Mouse (Mus musculus) CH12.LX (cell line): ENCODE data around the gene Mpp4. TPM values are rescaled to one million over a fixed set of nuclear protein-coding genes. Genes with fewer than 3 reads are reported as not detected.

ENCODE experiments used
- DNase-seq: peaks from one replicate; pipeline ENCODE4 v3.0.0-alpha.2; 2013; ENCODE audit errors: extremely low read depth
- H3K27ac ChIP-seq: 2 replicates; pipeline ENCODE4 v1.5.1; 2012; ENCODE audit warnings: low read depth, mild to moderate bottlenecking, control low read depth, moderate library complexity; ENCODE audit not compliant: insufficient read depth
- H3K27me3 ChIP-seq: replicated peaks from 2 replicates; pipeline ENCODE3; 2012; ENCODE audit warnings: inconsistent platforms
- H3K36me3 ChIP-seq, 2 experiments: replicated peaks in 1 of 2; 2 replicates each; pipeline versions ENCODE3 to v1.6.1; 2012; ENCODE audit warnings: inconsistent platforms in 1 of 2, low read length in 1 of 2, mild to moderate bottlenecking in 1 of 2, mixed read lengths in 1 of 2, moderate library complexity in 1 of 2; ENCODE audit not compliant: control insufficient read depth in 1 of 2, insufficient read depth in 1 of 2
- H3K4me1 ChIP-seq, 2 experiments: 2 replicates each; pipeline ENCODE4 v1.6.1; 2012; ENCODE audit warnings: inconsistent platforms in 1 of 2, moderate library complexity in 1 of 2; ENCODE audit not compliant: insufficient read depth in 2 of 2, control insufficient read depth in 1 of 2
- H3K4me2 ChIP-seq: 2 replicates; pipeline ENCODE4 v1.6.1; 2012; ENCODE audit warnings: low read depth, mild to moderate bottlenecking, control low read depth; ENCODE audit not compliant: poor library complexity, insufficient read depth, severe bottlenecking
- H3K4me3 ChIP-seq, 3 experiments: fragments of 150-350 bp in 1 of 3; sonication (generic) in 1 of 3; replicated peaks in 1 of 3; 2 replicates each; pipeline versions ENCODE3 to v1.5.1; 2011 to 2012; ENCODE audit warnings: low read depth in 2 of 3, low read length in 2 of 3, mild to moderate bottlenecking in 2 of 3, moderate library complexity in 2 of 3, control low read depth in 1 of 3, improper control_type of control experiment in 1 of 3, inconsistent platforms in 1 of 3, mixed read lengths in 1 of 3; ENCODE audit not compliant: poor library complexity in 1 of 3
- H3K79me2 ChIP-seq: replicated peaks from 2 replicates; pipeline ENCODE4 v1.6.1; 2012; ENCODE audit warnings: mild to moderate bottlenecking, moderate library complexity; ENCODE audit not compliant: control insufficient read depth, poor library complexity, insufficient read depth, severe bottlenecking; ENCODE audit errors: extremely low read depth
- H3K9ac ChIP-seq: 2 replicates; pipeline ENCODE4 v1.6.1; 2012; ENCODE audit warnings: low read depth, mild to moderate bottlenecking, control low read depth, moderate library complexity; ENCODE audit not compliant: insufficient read depth
- H3K9me3 ChIP-seq: replicated peaks from 2 replicates; pipeline ENCODE3; 2012; ENCODE audit warnings: low read length, inconsistent platforms, mixed read lengths
- CHD1 ChIP-seq: IDR thresholded peaks from 2 replicates; pipeline ENCODE4 v1.6.1; 2012; ENCODE audit warnings: low read depth, low read length, improper control_type of control experiment, inconsistent platforms
- CTCF ChIP-seq, 2 experiments: IDR thresholded peaks in 1 of 2; conservative IDR thresholded peaks in 1 of 2; 2 replicates each; pipeline ENCODE4 v1.5.1; 2011 to 2012; ENCODE audit warnings: low read depth in 2 of 2, low read length in 2 of 2, improper control_type of control experiment in 1 of 2, inconsistent platforms in 1 of 2, mild to moderate bottlenecking in 1 of 2, moderate library complexity in 1 of 2
- E2F4 ChIP-seq: IDR thresholded peaks from 2 replicates; pipeline ENCODE4 v1.6.1; 2011; ENCODE audit warnings: low read depth, low read length, improper control_type of control experiment; ENCODE audit not compliant: insufficient replicate concordance
- ELF1 ChIP-seq: IDR thresholded peaks from 2 replicates; pipeline ENCODE4 v1.6.1; 2014; ENCODE audit warnings: low read depth, mild to moderate bottlenecking, inconsistent platforms, low read length, improper control_type of control experiment
- ETS1 ChIP-seq: conservative IDR thresholded peaks from 2 replicates; pipeline ENCODE4 v1.6.1; 2012; ENCODE audit warnings: low read depth, mild to moderate bottlenecking, inconsistent platforms, low read length, improper control_type of control experiment, moderate library complexity
- HCFC1 ChIP-seq: IDR thresholded peaks from 2 replicates; pipeline ENCODE4 v1.6.1; 2012; ENCODE audit warnings: low read depth, mild to moderate bottlenecking, inconsistent platforms, low read length, improper control_type of control experiment
- IRF4 ChIP-seq: IDR thresholded peaks from 2 replicates; pipeline ENCODE4 v1.6.1; 2014; ENCODE audit warnings: low read depth, mild to moderate bottlenecking, inconsistent platforms, low read length, improper control_type of control experiment
- JUND ChIP-seq: conservative IDR thresholded peaks from 2 replicates; pipeline ENCODE4 v1.6.1; 2011; ENCODE audit warnings: low read depth, low read length, improper control_type of control experiment
- KAT2A ChIP-seq: IDR thresholded peaks from 2 replicates; pipeline ENCODE4 v1.6.1; 2012; ENCODE audit warnings: low read length, improper control_type of control experiment, inconsistent platforms; ENCODE audit not compliant: insufficient replicate concordance
- MAFK ChIP-seq: IDR thresholded peaks from 2 replicates; pipeline ENCODE4 v1.6.1; 2011; ENCODE audit warnings: low read length, improper control_type of control experiment; ENCODE audit not compliant: insufficient replicate concordance
- MAZ ChIP-seq: IDR thresholded peaks from 2 replicates; pipeline ENCODE4 v1.6.1; 2012; ENCODE audit warnings: low read depth, mild to moderate bottlenecking, inconsistent platforms, low read length, improper control_type of control experiment, moderate library complexity
- MXI1 ChIP-seq: IDR thresholded peaks from 2 replicates; pipeline ENCODE4 v1.6.1; 2011; ENCODE audit warnings: mild to moderate bottlenecking, low read depth, low read length, improper control_type of control experiment
- NELFE ChIP-seq: IDR thresholded peaks from 2 replicates; pipeline ENCODE4 v1.6.1; 2011; ENCODE audit warnings: low read depth, low read length, improper control_type of control experiment
- POLR2AphosphoS2 ChIP-seq: IDR thresholded peaks from 2 replicates; pipeline ENCODE4 v1.6.1; 2011; ENCODE audit warnings: low read depth, low read length, improper control_type of control experiment
- RAD21 ChIP-seq: IDR thresholded peaks from 2 replicates; pipeline ENCODE4 v1.6.1; 2011; ENCODE audit warnings: low read depth, mild to moderate bottlenecking, low read length, improper control_type of control experiment, moderate library complexity
- SIN3A ChIP-seq: IDR thresholded peaks from 2 replicates; pipeline ENCODE4 v1.6.1; 2012; ENCODE audit warnings: low read length, improper control_type of control experiment, inconsistent platforms
- SMC3 ChIP-seq: IDR thresholded peaks from 2 replicates; pipeline ENCODE4 v1.6.1; 2011; ENCODE audit warnings: low read depth, low read length, improper control_type of control experiment
- TCF12 ChIP-seq: IDR thresholded peaks from 2 replicates; pipeline ENCODE4 v1.6.1; 2014; ENCODE audit warnings: low read depth, mild to moderate bottlenecking, inconsistent platforms, low read length, improper control_type of control experiment
- USF1 ChIP-seq: IDR thresholded peaks from 2 replicates; pipeline ENCODE4 v1.6.1; 2014; ENCODE audit warnings: low read depth, mild to moderate bottlenecking, inconsistent platforms, low read length, improper control_type of control experiment
- USF2 ChIP-seq: conservative IDR thresholded peaks from 2 replicates; pipeline ENCODE4 v1.6.1; 2011; ENCODE audit warnings: low read depth, low read length, improper control_type of control experiment
- ZC3H11A ChIP-seq: IDR thresholded peaks from 2 replicates; pipeline ENCODE4 v1.6.1; 2012; ENCODE audit warnings: low read depth, mild to moderate bottlenecking, inconsistent platforms, low read length, improper control_type of control experiment
- ZKSCAN1 ChIP-seq: IDR thresholded peaks from 2 replicates; pipeline ENCODE4 v1.6.1; 2012; ENCODE audit warnings: low read depth, inconsistent platforms, low read length, improper control_type of control experiment, borderline replicate concordance
- ZNF384 ChIP-seq: IDR thresholded peaks from 2 replicates; pipeline ENCODE4 v1.6.1; 2012; ENCODE audit warnings: low read depth, low read length, improper control_type of control experiment, inconsistent platforms
- dilution Hi-C: fragments of 300-500 bp; cut with MboI; formaldehyde crosslinking; loops from 2 replicates; pipeline ENCODE4 v1.14.3; 2020; ENCODE audit warnings: low sequenced_read_pairs; ENCODE audit not compliant: extremely low pct_unique_long_range_greater_than_20kb, extremely low pct_ligation_motif_present
- in situ Hi-C: fragments of 300-500 bp; cut with MboI; formaldehyde crosslinking; loops from 3 replicates; pipeline ENCODE4 v1.14.3; 2019; ENCODE audit warnings: low sequenced_read_pairs, low pct_ligation_motif_present, low pct_unique_long_range_greater_than_20kb, mixed read lengths
- polyA plus RNA-seq: library from polyadenylated mRNA; unstranded; fragments of >175 nt; gene quantifications from 2 replicates; pipeline ENCODE4 v1.2.1, GENCODE M21; 2012; ENCODE audit warnings: low read depth; ENCODE audit not compliant: insufficient read length
- total RNA-seq, 2 experiments: library from RNA; depleted of rRNA; stranded (reverse); fragments of 300-350 nt in 1 of 2; fragments of >200 nt in 1 of 2; gene quantifications; 2 replicates each; pipeline ENCODE4 v1.2.3; 2012 to 2014

The Mpp4 gene
- total and polyA plus RNA-seq, 3 experiments = 0.79 to 2.8 (median 1.1) TPM

DNA sequence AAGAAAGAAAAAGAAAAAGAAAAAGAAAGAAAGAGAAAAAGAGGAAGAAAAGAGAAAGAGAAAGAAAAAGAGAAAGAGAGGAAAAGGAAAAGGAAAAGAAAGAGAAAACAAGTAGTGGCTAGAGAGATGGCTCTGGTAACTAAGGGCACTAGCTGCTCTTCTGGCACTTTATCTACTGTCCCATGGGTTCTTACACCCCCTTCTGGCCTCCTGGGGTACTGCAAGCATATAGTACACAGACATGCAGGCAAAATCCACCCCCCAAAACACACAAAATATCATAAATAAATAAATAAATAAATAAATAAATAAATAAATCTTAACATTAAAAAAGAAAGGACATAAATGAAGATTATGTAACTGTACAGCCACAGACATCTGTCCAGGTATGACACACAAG, 20.4 kb downstream of the Mpp4 start:
- in situ Hi-C loops = loop anchor here (25.0 kb wide), 1 partner anchor 381 kb away; no protein-coding TSS in a partner anchor
- H3K27me3 ChIP-seq = no peaks in the 10 kb centered on the region
- H3K9ac ChIP-seq = no peak overlapping the region
- H3K9me3 ChIP-seq = peaks cover 2% of the 10 kb centered on the region
- peak; percentile 76 for DNase-seq
- TF ChIP-seq SMC3 = peak; percentile 87
- peak; percentile 79 to 89 for TF ChIP-seq CTCF (conservative IDR thresholded peaks at IDR 0.05 in 1 of 2, IDR thresholded peaks at IDR 0.05 in 1 of 2; ENCODE audit: low read depth in 2 of 2, low read length in 2 of 2)
- TF ChIP-seq ZC3H11A = peak; percentile 68
- TF ChIP-seq RAD21 = peak; percentile 86
- TF ChIP-seq IRF4 = 0 out of 2 replicates have a peak, but pooled peaks have one; percentile 9
- TF ChIP-seq HCFC1 = no peak
- H3K4me2 ChIP-seq = no peak overlapping the region
- H3K36me3 ChIP-seq = no peaks in the 10 kb centered on the region
- dilution Hi-C loops = no loop called here
- peaks cover 0 to 3% of the 10 kb centered on the region in 2 experiments; a peak in 1 of 4 replicates for H3K4me1 ChIP-seq
- no peak overlapping the region for H3K27ac ChIP-seq
- H3K4me3 ChIP-seq = no peak overlapping the region
- H3K79me2 ChIP-seq = no peaks in the 10 kb centered on the region

- dilution Hi-C loops = no loop called here
- no peak for TF ChIP-seq USF1
- no peak for TF ChIP-seq E2F4
- no peak for TF ChIP-seq CTCF (conservative IDR thresholded peaks at IDR 0.05 in 1 of 2, IDR thresholded peaks at IDR 0.05 in 1 of 2; ENCODE audit: low read depth in 2 of 2, low read length in 2 of 2)
- no peak for TF ChIP-seq KAT2A
- TF ChIP-seq MXI1 = no peak
- no peak for TF ChIP-seq CHD1
- TF ChIP-seq ELF1 = no peak
- no peak for TF ChIP-seq USF2
- TF ChIP-seq ETS1 = no peak
- TF ChIP-seq ZKSCAN1 = no peak
- no peak for TF ChIP-seq JUND
- no peak for TF ChIP-seq POLR2AphosphoS2
- TF ChIP-seq MAFK = no peak
- TF ChIP-seq TCF12 = no peak
- no peak for TF ChIP-seq ZNF384
- TF ChIP-seq HCFC1 = no peak
- no peak for TF ChIP-seq ZC3H11A
- no peak for TF ChIP-seq MAZ
- TF ChIP-seq NELFE = no peak
- no peak for TF ChIP-seq SIN3A
- in situ Hi-C loops = loop anchor here (5.0 to 25.0 kb wide), 2 partner anchors 127 to 372 kb away; no protein-coding TSS in a partner anchor
- no peak for DNase-seq
- H3K9ac ChIP-seq = no peak overlapping the region
- no peak overlapping the region for H3K27ac ChIP-seq
- no peaks in the 10 kb centered on the region for H3K27me3 ChIP-seq
- peaks cover 0 to 2% of the 10 kb centered on the region in 2 experiments; a peak in 1 of 4 replicates for H3K4me1 ChIP-seq
- H3K79me2 ChIP-seq = no peaks in the 10 kb centered on the region
- H3K36me3 ChIP-seq = no peaks in the 10 kb centered on the region
- H3K4me2 ChIP-seq = no peak overlapping the region
- H3K9me3 ChIP-seq = no peaks in the 10 kb centered on the region
- no peak overlapping the region for H3K4me3 ChIP-seq
Measured at GRCm38 (mm10) chr1:59134419-59134818, 28.8 kb downstream of the Mpp4 start.
